Mouse (Mus musculus) adrenal gland, postnatal 0 days (tissue): Measurements from ENCODE around the gene Prmt1. TPM values are rescaled to one million over a fixed set of nuclear protein-coding genes. Genes with fewer than 3 reads are reported as not detected.

ENCODE experiments used
- microRNA-seq: library from miRNA; unstranded; fragments of <30 nt; microRNA quantifications from one replicate; pipeline ENCODE4, GENCODE M21; 2016; ENCODE audit warnings: borderline replicate concordance; ENCODE audit not compliant: insufficient number of aligned reads
- polyA plus RNA-seq: library from polyadenylated mRNA; unstranded; fragments of >200 nt; fragmentation: Nextera tagmentation; extraction: Ambion mirVana; gene quantifications from 2 replicates; pipeline ENCODE4 v1.2.1, GENCODE M21; 2015

Gene Prmt1
- 247 and 271 TPM in 2 replicates for polyA plus RNA-seq

DNA sequence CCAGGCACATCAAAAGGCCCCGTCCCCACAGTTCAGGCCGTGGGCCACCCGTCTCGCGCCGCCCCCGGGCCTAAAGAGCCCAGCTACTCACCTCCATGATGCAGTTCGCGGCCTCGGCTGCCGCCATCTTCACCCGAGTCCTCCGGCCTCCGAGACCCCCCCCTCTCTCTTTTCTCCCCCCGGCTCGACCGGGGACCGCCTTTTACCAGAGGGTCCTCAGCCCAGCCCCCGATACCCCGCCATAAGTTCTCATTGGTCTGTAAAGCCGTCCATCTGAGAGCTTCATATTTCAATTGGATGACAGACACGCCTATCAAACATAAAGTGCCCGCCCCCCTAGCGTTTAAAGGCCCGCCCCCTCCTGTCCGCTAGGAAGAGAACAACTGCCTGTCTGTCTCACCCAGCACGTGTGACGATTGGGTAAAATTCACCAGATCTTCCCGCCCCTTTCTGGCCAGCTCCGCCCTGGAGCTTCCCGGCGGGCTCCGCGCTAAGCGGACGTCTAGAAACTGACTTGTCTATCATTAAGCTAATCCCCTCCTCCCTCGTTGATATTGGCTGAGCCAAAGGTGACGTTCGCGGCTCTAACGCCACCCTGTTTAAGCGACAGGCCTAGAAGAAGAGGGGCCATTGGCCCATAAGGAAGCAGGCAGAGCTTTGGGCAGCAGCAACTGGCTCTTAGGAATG is at the start of gene Prmt1:
Prmt1 (minus strand) TSS at position 377 of the 687 bp plus-strand sequence.

GRCm38 (mm10) chr7:45017242-45018061 is 31.1 kb upstream of the Prmt1 start, which contains the start of gene Rras:
TSS of gene Rras (plus strand) at chr7:45017961.

DNA sequence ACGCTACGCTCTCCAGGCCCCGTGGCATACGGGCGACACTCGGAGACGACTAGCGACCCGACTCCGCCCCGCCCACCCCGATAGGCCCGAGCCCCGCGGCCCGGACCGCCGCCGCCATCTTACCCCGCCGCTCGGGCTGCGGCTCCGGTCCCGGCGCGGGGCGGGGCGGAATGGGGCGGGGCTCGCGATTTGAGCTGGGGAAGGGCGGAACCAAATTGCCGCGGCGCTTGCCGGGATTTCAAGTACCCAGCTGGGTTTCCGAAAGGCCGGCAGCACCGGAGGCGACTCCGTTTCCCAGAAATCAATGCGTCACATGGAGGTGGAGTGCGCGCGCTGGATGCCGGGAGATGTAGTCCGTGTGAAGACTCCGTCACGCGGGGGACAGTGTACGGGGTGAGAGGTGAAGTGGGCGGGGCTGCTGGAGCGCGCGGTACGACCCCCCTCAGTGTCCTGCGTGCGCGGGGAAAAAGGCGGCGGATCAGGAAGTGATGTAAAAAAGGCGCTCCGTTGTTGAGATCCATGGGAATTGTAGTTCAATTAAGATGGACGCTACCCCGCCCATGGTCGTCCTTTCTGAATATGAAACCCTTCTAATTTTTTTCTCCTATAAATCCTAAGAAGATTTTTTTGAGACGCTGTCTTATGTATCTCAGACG is 29.7 kb upstream of the Prmt1 start, which contains the start of gene Scaf1:
Scaf1 (minus strand) TSS at position 407 of the 656 bp plus-strand sequence.

GRCm38 (mm10) chr7:44998501-44998955 is 12.2 kb upstream of the Prmt1 start, which contains the start of gene Bcl2l12:
TSS of gene Bcl2l12 (minus strand) at chr7:44998712.

DNA sequence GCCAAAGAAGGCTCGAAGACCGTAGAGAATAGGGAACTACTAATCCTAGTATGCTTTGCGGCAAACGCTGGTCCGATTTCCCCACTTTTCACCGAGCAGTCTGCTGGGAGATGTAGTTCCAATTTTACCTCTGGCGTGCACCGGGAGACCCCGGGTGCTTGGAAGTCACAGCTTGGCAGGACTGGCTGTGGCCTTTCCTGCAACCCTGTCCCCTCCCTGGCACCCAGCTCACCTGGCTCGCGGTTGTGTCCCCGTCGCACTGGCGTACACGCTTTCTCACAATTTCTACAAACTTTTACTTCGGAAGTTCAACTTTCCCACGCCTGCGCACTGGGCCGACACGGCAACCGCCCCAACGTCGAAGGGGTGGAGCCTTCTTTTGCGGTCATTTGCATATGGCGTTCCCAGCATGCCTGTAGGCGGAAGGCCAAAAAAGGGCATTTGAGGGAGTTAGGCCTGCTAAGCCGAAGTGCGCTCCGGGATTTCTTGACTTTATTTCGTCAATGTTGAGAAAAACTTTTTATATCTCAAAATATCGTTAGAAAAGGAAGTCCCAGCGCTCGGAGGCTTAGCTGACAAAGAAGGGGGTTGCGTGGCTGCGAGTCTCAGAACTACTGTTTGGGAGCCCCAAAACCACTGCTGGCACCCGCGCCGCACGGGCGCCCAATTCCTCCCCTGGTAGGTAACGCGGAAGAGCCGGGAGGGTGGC is 11.0 kb upstream of the Prmt1 start, which contains the start of gene Irf3:
Irf3 (plus strand) TSS at position 418 of the 709 bp plus-strand sequence.

DNA sequence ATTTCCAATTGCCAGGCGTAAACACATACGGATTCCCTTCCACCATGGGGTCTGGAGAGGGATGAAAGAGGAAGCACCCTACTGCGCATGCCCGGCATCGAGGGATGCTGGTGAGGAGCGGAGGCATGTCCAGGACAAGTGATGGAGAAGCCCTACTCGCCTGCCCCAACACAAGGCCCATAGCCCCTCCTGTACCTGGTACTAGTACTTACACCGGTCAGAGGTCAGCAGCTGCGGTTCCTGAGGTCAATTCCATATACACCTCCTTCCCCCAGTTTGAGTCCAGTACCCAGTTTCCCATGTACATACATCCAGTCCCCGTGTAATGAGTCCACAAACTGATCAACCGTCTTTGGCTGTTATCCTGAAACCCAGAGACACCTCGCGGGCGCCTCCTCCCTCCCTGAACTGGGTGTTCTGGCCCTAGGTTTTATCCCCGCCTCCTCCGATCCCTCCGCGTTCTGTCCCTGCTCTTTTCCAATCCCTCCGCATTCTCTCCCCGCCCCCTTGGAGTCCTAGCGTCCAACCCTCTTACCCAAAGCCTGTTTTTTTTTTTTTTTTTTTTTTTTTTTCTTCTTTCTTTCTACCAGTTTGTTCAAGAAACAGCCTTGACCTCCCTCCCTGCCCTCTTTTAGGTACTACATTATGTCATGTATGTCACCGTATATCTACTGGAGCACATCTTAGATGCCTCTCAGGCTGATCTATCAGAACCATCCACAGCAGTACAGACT is 11.8 kb downstream of the Prmt1 start, which contains the start of gene Cpt1c:
Cpt1c (minus strand) TSS at position 469 of the 734 bp plus-strand sequence.

DNA sequence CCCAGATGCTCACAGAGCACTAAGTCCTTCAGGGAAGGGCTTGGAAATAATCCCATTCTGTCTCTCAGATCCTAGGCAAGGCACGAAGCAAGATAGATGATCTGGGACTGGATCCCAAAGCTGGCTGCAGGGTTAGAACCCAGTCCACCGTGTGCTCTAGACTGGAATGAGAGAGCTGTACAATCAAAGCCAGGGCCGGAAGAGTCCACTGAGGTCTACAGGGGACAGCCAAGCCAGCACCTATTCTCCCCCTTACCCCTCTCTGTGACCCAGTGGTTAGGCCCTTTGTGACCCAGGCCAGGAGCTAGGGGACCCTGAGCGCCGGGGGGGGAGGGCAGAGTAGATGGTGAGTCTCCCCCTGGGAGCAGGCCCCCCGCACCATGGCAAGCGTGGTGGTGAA is 43.5 kb downstream of the Prmt1 start, which contains the start of gene Tsks:
Tsks (plus strand) TSS at position 301 of the 400 bp plus-strand sequence.

GRCm38 (mm10) chr7:44929204-44930151 is 56.9 kb downstream of the Prmt1 start, which contains the start of gene Ap2a1:
TSS of gene Ap2a1 (minus strand) at chr7:44929496.

Small RNA genes within 50 kb of the gene (microRNA-seq; reads per million reads assigned to microRNA genes)
- gene Mir7054, result not detected

Other genes starting within 250 kb of the Prmt1 start
- gene Vrk3, start 238.2 kb downstream of the Prmt1 start, polyA plus RNA-seq, result 25.8 and 41.4 TPM in 2 replicates
- gene Zfp473, start 235.5 kb downstream of the Prmt1 start, polyA plus RNA-seq, result 0.16 and 0.37 TPM in 2 replicates
- 40.4 and 43.1 TPM in 2 replicates for gene Nup62, start 170.5 kb downstream of the Prmt1 start, polyA plus RNA-seq
- gene Il4i1, start 170.2 kb downstream of the Prmt1 start, polyA plus RNA-seq, result 0.52 and 1.9 TPM in 2 replicates
- gene Atf5, start 169.9 kb downstream of the Prmt1 start, polyA plus RNA-seq, result 8.1 and 9.7 TPM in 2 replicates
- 103 and 124 TPM in 2 replicates for gene Akt1s1, start 137.6 kb downstream of the Prmt1 start, polyA plus RNA-seq
- 74.5 and 99.1 TPM in 2 replicates for gene Tbc1d17, start 137.5 kb downstream of the Prmt1 start, polyA plus RNA-seq
- 41.8 and 51.0 TPM in 2 replicates for gene Pnkp, start 129.4 kb downstream of the Prmt1 start, polyA plus RNA-seq
- gene Ptov1, start 116.8 kb downstream of the Prmt1 start, polyA plus RNA-seq, result 305 and 336 TPM in 2 replicates
- gene Med25, start 93.9 kb downstream of the Prmt1 start, polyA plus RNA-seq, result 65.4 and 92.8 TPM in 2 replicates
- gene Fuz, start 90.5 kb downstream of the Prmt1 start, polyA plus RNA-seq, result 23.0 and 35.1 TPM in 2 replicates
- 49.4 and 50.6 TPM in 2 replicates for gene Ap2a1, start 57.1 kb downstream of the Prmt1 start, polyA plus RNA-seq
- 0.17 and 0.46 TPM in 2 replicates for gene Tsks, start 43.4 kb downstream of the Prmt1 start, polyA plus RNA-seq
- 23.0 and 24.9 TPM in 2 replicates for gene Cpt1c, start 11.7 kb downstream of the Prmt1 start, polyA plus RNA-seq
- 56.9 and 79.7 TPM in 2 replicates for gene Irf3, start 11.1 kb upstream of the Prmt1 start, polyA plus RNA-seq
- gene Bcl2l12, start 12.1 kb upstream of the Prmt1 start, polyA plus RNA-seq, result 16.6 and 25.4 TPM in 2 replicates
- 25.1 and 26.8 TPM in 2 replicates for gene Scaf1, start 29.8 kb upstream of the Prmt1 start, polyA plus RNA-seq
- gene Rras, start 31.4 kb upstream of the Prmt1 start, polyA plus RNA-seq, result 69.9 and 80.5 TPM in 2 replicates
- gene Prr12, start 66.3 kb upstream of the Prmt1 start, polyA plus RNA-seq, result 4.1 and 6.1 TPM in 2 replicates
- 72.0 and 75.6 TPM in 2 replicates for gene Nosip, start 75.9 kb upstream of the Prmt1 start, polyA plus RNA-seq
- 21.2 and 23.8 TPM in 2 replicates for gene Prrg2, start 76.1 kb upstream of the Prmt1 start, polyA plus RNA-seq
- gene Rcn3, start 105.7 kb upstream of the Prmt1 start, polyA plus RNA-seq, result 173 and 202 TPM in 2 replicates
- 193 and 264 TPM in 2 replicates for gene Fcgrt, start 117.3 kb upstream of the Prmt1 start, polyA plus RNA-seq
- gene Rps11, start 137.9 kb upstream of the Prmt1 start, polyA plus RNA-seq, result 1,100 and 1,135 TPM in 2 replicates
- 1,896 and 3,552 TPM in 2 replicates for gene Rpl13a, start 142.2 kb upstream of the Prmt1 start, polyA plus RNA-seq
- gene Gm45713, start 149.7 kb upstream of the Prmt1 start, polyA plus RNA-seq, result 1.4 and 2.1 TPM in 2 replicates
- gene Flt3l, start 149.9 kb upstream of the Prmt1 start, polyA plus RNA-seq, result 6.1 and 11.0 TPM in 2 replicates
- gene Pih1d1, start 167.7 kb upstream of the Prmt1 start, polyA plus RNA-seq, result 67.2 and 75.8 TPM in 2 replicates
- 25.3 and 34.0 TPM in 2 replicates for gene Aldh16a1, start 168.0 kb upstream of the Prmt1 start, polyA plus RNA-seq
- gene Slc17a7, start 177.4 kb upstream of the Prmt1 start, polyA plus RNA-seq, result 0.11 and 0.16 TPM in 2 replicates
- not detected in 2 replicates for gene Gfy, start 193.0 kb upstream of the Prmt1 start, polyA plus RNA-seq
- not detected in 2 replicates for gene Pth2, start 194.4 kb upstream of the Prmt1 start, polyA plus RNA-seq
- 0.30 and 0.47 TPM in 2 replicates for gene Ccdc155, start 218.3 kb upstream of the Prmt1 start, polyA plus RNA-seq
- gene Dkkl1, start 225.6 kb upstream of the Prmt1 start, polyA plus RNA-seq, result 1.6 and 1.8 TPM in 2 replicates
- 28.7 and 32.9 TPM in 2 replicates for gene Tead2, start 229.2 kb upstream of the Prmt1 start, polyA plus RNA-seq